Mouse (Mus musculus): ENCODE results near the gene Dip2c.

DNA sequence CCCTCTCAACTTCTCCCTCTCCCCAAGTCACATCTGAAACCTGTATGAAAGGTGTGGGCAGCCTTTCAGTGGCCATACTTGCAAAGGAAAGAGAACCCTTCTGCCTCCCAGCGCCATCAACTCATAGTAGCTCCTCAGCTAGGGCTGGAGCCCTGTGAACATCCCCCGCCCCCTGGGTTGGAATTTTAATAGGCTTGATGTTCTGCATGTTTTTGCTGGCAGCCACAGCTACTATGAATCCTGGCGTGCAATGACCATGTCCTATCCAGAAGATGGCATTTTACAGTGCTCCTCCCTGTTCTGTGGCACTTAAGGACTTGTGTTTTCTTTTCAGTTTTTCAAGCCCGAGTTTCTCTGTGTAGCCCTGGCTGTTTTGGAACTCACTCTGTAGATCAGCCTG is 166.7 kb downstream of the Dip2c start:
- TF ChIP-seq CTCF (IDR thresholded peaks at IDR 0.05; ENCODE audit: low read depth, low read length) (no peak), GATA1 (IDR thresholded peaks at IDR 0.05; ENCODE audit: borderline replicate concordance, low read length) (no peak), TAL1 (conservative IDR thresholded peaks at IDR 0.05; ENCODE audit: low read depth, low read length) (no peak), POLR2AphosphoS5 (IDR thresholded peaks at IDR 0.05; ENCODE audit: insufficient replicate concordance, low read depth, low read length) (no peak)
